ENCODE assay signal across 16 mouse cellular contexts in genomic region chr8:118289091-118289490, GRCm38 (mm10). TPM values are rescaled to one million over a fixed set of nuclear protein-coding genes. Genes with fewer than 3 reads are reported as not detected.
"Had no signal": no experiment of that assay in that cellular context is flagged by ENCODE, and none has a peak within 500 bp of the region (broad histone marks: within the 10 kb centered on the region; RNA-seq: fewer than 3 reads in every experiment).

No protein-coding gene starts in this region.

- H3K4me2 ChIP-seq: liver, embryonic 11.5 days; liver, embryonic 15.5 days; neural tube, embryonic 13.5 days had no signal

- H3K4me3 ChIP-seq: layer of hippocampus, adult 2 months; left cerebral cortex, adult 2 months; limb, embryonic 10.5 days; liver, embryonic 15.5 days; neural tube, embryonic 13.5 days had no signal

- DNase-seq: kidney, postnatal 10 days; lung, adult 2 months; lung, postnatal 36 days; midbrain, embryonic 14.5 days; retina, postnatal 1 day; thymus, adult 18-20 months; thymus, postnatal 14 days had no signal

- H3K9me3 ChIP-seq: limb, embryonic 10.5 days; liver, embryonic 15.5 days; neural tube, embryonic 13.5 days had no signal

- ATAC-seq: lung, postnatal 0 days had no signal

- H3K9ac ChIP-seq: liver, embryonic 15.5 days; neural tube, embryonic 13.5 days had no signal

- H3K4me1 ChIP-seq: liver, embryonic 15.5 days had no signal

- H3K27ac ChIP-seq: layer of hippocampus, adult 2 months; left cerebral cortex, adult 2 months; limb, embryonic 10.5 days; liver, embryonic 15.5 days; neural tube, embryonic 13.5 days had no signal

- H3K36me3 ChIP-seq: limb, embryonic 10.5 days; liver, embryonic 15.5 days; neural tube, embryonic 13.5 days had no signal

RNA-seq across cellular contexts. Expression of gene Cdh13, which starts 5.6 kb away (rescaled TPM):
- total RNA-seq: megakaryocyte progenitor cell, adult 5-6 weeks; monocyte, adult 5-6 weeks had no signal
